Mouse (Mus musculus): ENCODE measurements around the gene Vps4a.

GRCm38 (mm10) chr8:107088526-107089063 is 57.6 kb downstream of the Vps4a start:
- TF ChIP-seq CTCF (IDR thresholded peaks at IDR 0.05 in 2 of 3, conservative IDR thresholded peaks at IDR 0.05 in 1 of 3; ENCODE audit: control insufficient read depth in 1 of 3, insufficient read depth in 1 of 3, low read depth in 2 of 3, low read length in 3 of 3, poor library complexity in 1 of 3, severe bottlenecking in 1 of 3): no peak
- no peak for TF ChIP-seq CHD2 (IDR thresholded peaks at IDR 0.05; ENCODE audit: low read length)

Measured in MEL (cell line).